Mouse (Mus musculus): ENCODE data around the gene Nfatc4. TPM values are rescaled to one million over a fixed set of nuclear protein-coding genes. Genes with fewer than 3 reads are reported as not detected.
A peak's percentile ranks its signal among the peaks of the same experiment; 100 is the strongest.

The Nfatc4 gene
- polyA plus RNA-seq, 1 experiment from 2014 or later: 21.1 TPM

DNA sequence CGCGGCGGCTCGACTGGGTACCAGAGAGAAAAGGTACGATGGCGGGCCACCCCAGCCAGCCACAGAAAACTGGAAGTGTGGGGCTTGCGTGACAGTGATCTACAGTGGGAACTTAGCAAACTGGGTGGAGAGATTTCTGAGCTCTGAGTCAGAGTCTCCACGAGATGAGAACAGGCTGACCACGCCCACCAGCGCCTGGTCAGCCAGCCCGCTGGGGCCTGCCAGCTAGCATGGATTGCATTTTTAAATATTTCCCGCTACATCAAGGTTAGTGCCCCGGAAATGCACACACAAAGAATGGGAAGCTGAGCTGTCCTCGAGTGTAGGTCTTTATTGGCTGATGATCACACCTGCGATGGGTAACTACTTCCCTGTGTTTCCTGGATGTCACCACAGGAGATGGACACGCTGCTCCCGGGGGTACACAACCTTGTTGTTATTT, 7.6 kb upstream of the Nfatc4 start:
- no peaks in the 10 kb centered on the region for H3K4me1 ChIP-seq (ENCODE audit: control insufficient read depth, insufficient read depth, low read length)
- no peaks in the 10 kb centered on the region for H3K36me3 ChIP-seq (ENCODE audit: control insufficient read depth, insufficient read depth, low read length)
- no peaks in the 10 kb centered on the region for H3K27me3 ChIP-seq (replicated peaks; ENCODE audit: control insufficient read depth, insufficient read depth, low read length)
- no peaks in the 10 kb centered on the region for H3K9me3 ChIP-seq (ENCODE audit: control insufficient read depth, low read length)
- peak overlapping the region; percentile 53 for H3K4me3 ChIP-seq (ENCODE audit: low read length)
- H3K4me2 ChIP-seq (ENCODE audit: low read depth, low read length): peak overlapping the region; percentile 53
- peak overlapping the region; percentile 56 for H3K9ac ChIP-seq (ENCODE audit: low read depth, low read length)
- 0 out of 2 replicates have a peak overlapping the region, but pooled peaks have one; percentile 3 for H3K27ac ChIP-seq (ENCODE audit: low read length)
- peak; percentile 93 for ATAC-seq
- 14% methylated on average over 17 of the region's 17 CpGs for WGBS

GRCm38 (mm10) chr14:55819845-55820405, 3.0 kb upstream of the Nfatc4 start:
- Histone ChIP-seq H3K27me3 (replicated peaks; ENCODE audit: control insufficient read depth, insufficient read depth, low read length) (no peaks in the 10 kb centered on the region; the same call in 1 of the 2 replicates), H3K9ac (ENCODE audit: low read depth, low read length) (no peak overlapping the region), H3K4me2 (ENCODE audit: low read depth, low read length) (no peak overlapping the region), H3K4me3 (ENCODE audit: low read length) (no peak overlapping the region), H3K4me1 (ENCODE audit: control insufficient read depth, insufficient read depth, low read length) (peaks cover 4% of the 10 kb centered on the region), H3K9me3 (ENCODE audit: control insufficient read depth, low read length) (no peaks in the 10 kb centered on the region), H3K36me3 (ENCODE audit: control insufficient read depth, insufficient read depth, low read length) (no peaks in the 10 kb centered on the region), H3K27ac (ENCODE audit: low read length) (no peak overlapping the region)
- ATAC-seq: no peak
- 77% methylated on average over 7 of the region's 7 CpGs for WGBS

DNA sequence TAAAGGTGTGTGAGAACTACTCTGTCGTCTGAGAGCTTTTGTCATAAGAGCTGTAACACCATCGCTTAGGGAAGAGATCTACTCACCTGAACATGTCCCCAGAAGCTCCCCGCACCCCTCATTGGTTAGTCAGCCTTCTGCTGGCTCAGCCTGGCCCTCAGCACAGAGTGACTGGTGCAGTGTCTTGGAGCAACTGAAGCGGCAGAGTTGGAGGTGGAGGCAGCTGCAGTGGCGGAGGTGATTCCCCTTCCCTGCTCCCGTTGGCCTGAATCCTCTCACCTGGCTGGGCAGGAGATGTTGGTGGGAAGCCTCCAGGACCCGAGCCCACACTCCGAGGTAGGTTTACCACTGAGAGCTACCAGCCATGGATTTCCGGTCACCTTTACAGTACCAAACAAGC, 2.4 kb upstream of the Nfatc4 start:
- Histone ChIP-seq H3K27ac (ENCODE audit: low read length) (no peak overlapping the region), H3K4me1 (ENCODE audit: control insufficient read depth, insufficient read depth, low read length) (peaks cover 6% of the 10 kb centered on the region), H3K9ac (ENCODE audit: low read depth, low read length) (no peak overlapping the region), H3K4me2 (ENCODE audit: low read depth, low read length) (no peak overlapping the region), H3K36me3 (ENCODE audit: control insufficient read depth, insufficient read depth, low read length) (no peaks in the 10 kb centered on the region), H3K4me3 (ENCODE audit: low read length) (no peak overlapping the region), H3K9me3 (ENCODE audit: control insufficient read depth, low read length) (no peaks in the 10 kb centered on the region), H3K27me3 (replicated peaks; ENCODE audit: control insufficient read depth, insufficient read depth, low read length) (peaks cover 4% of the 10 kb centered on the region; the same call in 1 of the 2 replicates)
- no peak for ATAC-seq
- 80% methylated on average over 9 of the region's 9 CpGs for WGBS

- peaks cover 9% of the 10 kb centered on the region; the same call in 1 of the 2 replicates for H3K27me3 ChIP-seq (replicated peaks; ENCODE audit: control insufficient read depth, insufficient read depth, low read length)
- 3% methylated on average over 13 of the region's 13 CpGs for WGBS
- H3K27ac ChIP-seq (ENCODE audit: low read length): peak overlapping the region; percentile 96
- no peaks in the 10 kb centered on the region for H3K9me3 ChIP-seq (ENCODE audit: control insufficient read depth, low read length)
- no peaks in the 10 kb centered on the region for H3K36me3 ChIP-seq (ENCODE audit: control insufficient read depth, insufficient read depth, low read length)
- peaks cover 16% of the 10 kb centered on the region for H3K4me1 ChIP-seq (ENCODE audit: control insufficient read depth, insufficient read depth, low read length)
- peak overlapping the region; percentile 67 for H3K4me3 ChIP-seq (ENCODE audit: low read length)
- H3K9ac ChIP-seq (ENCODE audit: low read depth, low read length): peak overlapping the region; percentile 83
- ATAC-seq: 0 out of 2 replicates have a peak, but pooled peaks have one; percentile 16
- H3K4me2 ChIP-seq (ENCODE audit: low read depth, low read length): peak overlapping the region; percentile 95
Measured at GRCm38 (mm10) chr14:55822435-55822990, 431 bp upstream of the Nfatc4 start.

DNA sequence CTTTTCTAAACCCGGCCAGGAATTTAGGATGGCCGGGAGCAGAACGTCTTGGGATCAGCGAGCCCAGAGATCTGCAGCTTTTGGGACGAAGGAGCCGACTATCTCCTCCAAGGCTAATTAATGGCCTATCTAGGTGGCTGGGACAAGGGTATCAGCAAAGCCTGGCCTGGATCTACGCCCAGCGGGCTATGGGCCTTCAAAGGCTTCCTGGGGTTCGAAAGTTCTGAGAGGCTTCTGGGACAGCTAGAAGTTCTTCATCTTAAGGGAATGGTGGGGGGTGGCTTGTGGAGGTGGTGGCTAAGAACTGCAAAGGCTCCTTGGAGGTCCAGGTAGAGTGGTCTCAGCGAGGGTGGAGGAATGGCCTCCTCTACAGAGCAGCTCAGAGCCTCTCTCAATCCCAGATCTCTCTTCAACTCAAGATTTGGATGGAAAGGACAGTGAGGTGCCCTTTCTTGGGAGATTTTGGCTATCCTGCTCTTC, 1.1 kb downstream of the Nfatc4 start:
- H3K4me1 ChIP-seq (ENCODE audit: control insufficient read depth, insufficient read depth, low read length): peaks cover 26% of the 10 kb centered on the region
- WGBS: 4% methylated on average over 10 of the region's 10 CpGs
- peak; percentile 21; the same call in 1 of the 2 replicates for ATAC-seq

GRCm38 (mm10) chr14:55824481-55825215, 1.7 kb downstream of the Nfatc4 start:
- H3K27me3 ChIP-seq (replicated peaks; ENCODE audit: control insufficient read depth, insufficient read depth, low read length): peaks cover 9% of the 10 kb centered on the region; the same call in 1 of the 2 replicates
- peak overlapping the region; percentile 83 for H3K9ac ChIP-seq (ENCODE audit: low read depth, low read length)
- no peaks in the 10 kb centered on the region for H3K9me3 ChIP-seq (ENCODE audit: control insufficient read depth, low read length)
- H3K36me3 ChIP-seq (ENCODE audit: control insufficient read depth, insufficient read depth, low read length): no peaks in the 10 kb centered on the region
- H3K27ac ChIP-seq (ENCODE audit: low read length): peak overlapping the region; percentile 96
- peak overlapping the region; percentile 95 for H3K4me2 ChIP-seq (ENCODE audit: low read depth, low read length)
- peaks cover 26% of the 10 kb centered on the region for H3K4me1 ChIP-seq (ENCODE audit: control insufficient read depth, insufficient read depth, low read length)
- WGBS: 3% methylated on average over 30 of the region's 32 CpGs
- ATAC-seq: peak; percentile 8; the same call in 1 of the 2 replicates
- peak overlapping the region; percentile 67 for H3K4me3 ChIP-seq (ENCODE audit: low read length)

More for the DNA sequence above, 1.1 kb downstream of the Nfatc4 start:
- Histone ChIP-seq H3K4me3 (ENCODE audit: low read length) (peak overlapping the region; percentile 67), H3K27ac (ENCODE audit: low read length) (peak overlapping the region; percentile 96), H3K9ac (ENCODE audit: low read depth, low read length) (peak overlapping the region; percentile 83), H3K4me2 (ENCODE audit: low read depth, low read length) (peak overlapping the region; percentile 95), H3K27me3 (replicated peaks; ENCODE audit: control insufficient read depth, insufficient read depth, low read length) (peaks cover 9% of the 10 kb centered on the region; the same call in 1 of the 2 replicates), H3K9me3 (ENCODE audit: control insufficient read depth, low read length) (no peaks in the 10 kb centered on the region), H3K36me3 (ENCODE audit: control insufficient read depth, insufficient read depth, low read length) (no peaks in the 10 kb centered on the region)

DNA sequence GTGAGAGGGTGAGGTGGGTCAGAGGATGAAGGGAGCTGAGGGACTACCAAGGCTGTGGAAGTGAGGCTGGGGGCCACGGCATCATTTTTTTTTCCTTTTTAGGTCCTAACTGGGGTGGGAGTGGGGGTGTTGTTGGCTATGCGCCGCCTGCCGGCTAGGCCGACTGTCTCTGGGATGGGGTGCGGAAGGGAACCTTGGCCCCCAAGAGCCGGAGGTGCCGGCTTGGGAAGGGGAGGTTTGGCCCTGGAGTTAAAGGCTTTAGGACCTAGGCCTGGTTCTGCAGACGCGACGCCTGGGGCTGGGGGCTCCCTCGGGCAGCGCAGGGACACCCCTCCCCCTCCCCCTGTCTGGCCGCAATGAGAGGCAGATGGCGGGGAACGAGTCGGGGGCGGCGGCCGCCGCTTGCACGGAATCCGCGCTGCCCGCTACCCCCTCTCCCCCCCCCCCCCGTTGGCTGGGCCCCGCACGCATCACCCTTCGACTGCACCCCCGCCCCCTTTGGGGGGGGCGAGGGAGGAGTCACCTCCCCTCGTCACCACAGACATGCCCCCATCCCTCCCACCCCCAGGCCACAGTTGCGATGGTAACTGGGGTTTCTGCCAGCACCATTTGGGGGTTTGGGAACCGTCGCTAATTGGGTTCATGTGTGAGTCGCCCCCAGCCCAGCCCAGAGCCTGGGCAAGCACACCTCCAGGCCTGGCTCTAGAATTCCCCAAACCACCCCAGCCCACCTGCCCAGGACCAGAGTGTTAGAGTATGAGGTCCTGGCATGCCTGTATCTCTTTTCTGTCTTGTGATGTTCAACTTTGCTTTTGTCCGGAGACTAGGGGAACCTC, 2.5 kb downstream of the Nfatc4 start:
- peak overlapping the region; percentile 95 for H3K4me2 ChIP-seq (ENCODE audit: low read depth, low read length)
- WGBS: 2% methylated on average over 25 of the region's 37 CpGs
- ATAC-seq: peak; percentile 5
- H3K4me1 ChIP-seq (ENCODE audit: control insufficient read depth, insufficient read depth, low read length): peaks cover 26% of the 10 kb centered on the region
- peaks cover 9% of the 10 kb centered on the region; the same call in 1 of the 2 replicates for H3K27me3 ChIP-seq (replicated peaks; ENCODE audit: control insufficient read depth, insufficient read depth, low read length)
- no peaks in the 10 kb centered on the region for H3K9me3 ChIP-seq (ENCODE audit: control insufficient read depth, low read length)
- peak overlapping the region; percentile 92 for H3K27ac ChIP-seq (ENCODE audit: low read length)
- no peaks in the 10 kb centered on the region for H3K36me3 ChIP-seq (ENCODE audit: control insufficient read depth, insufficient read depth, low read length)
- H3K4me3 ChIP-seq (ENCODE audit: low read length): peak overlapping the region; percentile 67
- H3K9ac ChIP-seq (ENCODE audit: low read depth, low read length): peak overlapping the region; percentile 83

DNA sequence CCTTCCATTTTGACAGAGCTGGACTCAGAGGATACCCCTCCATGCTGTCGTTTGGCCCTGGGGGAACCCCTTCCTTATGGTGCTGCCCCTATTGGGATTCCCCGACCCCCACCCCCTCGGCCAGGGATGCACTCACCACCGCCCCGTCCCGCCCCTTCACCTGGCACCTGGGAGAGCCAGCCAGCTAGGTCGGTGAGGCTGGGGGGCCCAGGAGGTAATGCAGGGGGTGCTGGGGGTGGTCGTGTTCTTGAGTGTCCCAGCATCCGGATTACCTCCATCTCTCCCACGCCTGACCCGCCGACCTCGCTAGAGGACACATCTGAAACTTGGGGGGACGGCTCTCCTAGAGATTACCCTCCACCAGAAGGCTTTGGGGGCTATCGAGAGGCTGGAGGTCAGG, 3.2 kb downstream of the Nfatc4 start:
- ATAC-seq: no peak
- 23% methylated on average over 15 of the region's 15 CpGs for WGBS
- H3K27ac ChIP-seq (ENCODE audit: low read length): peak overlapping the region; percentile 45; the same call in 1 of the 2 replicates

More for the DNA sequence above, 3.2 kb downstream of the Nfatc4 start:
- Histone ChIP-seq H3K36me3 (ENCODE audit: control insufficient read depth, insufficient read depth, low read length) (no peaks in the 10 kb centered on the region), H3K4me2 (ENCODE audit: low read depth, low read length) (peak overlapping the region; percentile 95), H3K9ac (ENCODE audit: low read depth, low read length) (peak overlapping the region; percentile 83), H3K9me3 (ENCODE audit: control insufficient read depth, low read length) (no peaks in the 10 kb centered on the region), H3K4me1 (ENCODE audit: control insufficient read depth, insufficient read depth, low read length) (peaks cover 26% of the 10 kb centered on the region), H3K4me3 (ENCODE audit: low read length) (peak overlapping the region; percentile 67), H3K27me3 (replicated peaks; ENCODE audit: control insufficient read depth, insufficient read depth, low read length) (peaks cover 9% of the 10 kb centered on the region; the same call in 1 of the 2 replicates)
